Mouse (Mus musculus) neural tube, embryonic 11.5 days (tissue): ENCODE data around the gene Sema5b. TPM values are rescaled to one million over a fixed set of nuclear protein-coding genes. Genes with fewer than 3 reads are reported as not detected.

Experiments
- ATAC-seq: fragments of 200-750 bp; cut with Nextera tagmentation; 2 replicates; pipeline ENCODE4 v1.8.0; 2017; ENCODE audit warnings: moderate number of reproducible peaks, mild to moderate bottlenecking, moderate TSS enrichment, moderate library complexity; ENCODE audit not compliant: insufficient read depth, low FRiP score, low TSS enrichment
- DNase-seq: peaks from one replicate; pipeline ENCODE4 v3.0.0-alpha.2; 2015; ENCODE audit warnings: low spot score
- H3K27ac ChIP-seq: fragments of 300-500 bp; sonication (generic); 2 replicates; pipeline ENCODE4 v1.5.1; 2014; ENCODE audit warnings: low read depth, mild to moderate bottlenecking, low read length
- H3K27me3 ChIP-seq: fragments of 300-500 bp; sonication (generic); 2 replicates; pipeline ENCODE4 v1.6.1; 2014; ENCODE audit warnings: mild to moderate bottlenecking, low read length, mixed read lengths; ENCODE audit not compliant: control insufficient read depth, insufficient read depth
- H3K36me3 ChIP-seq: fragments of 300-500 bp; sonication (generic); 2 replicates; pipeline ENCODE4 v1.6.1; 2014; ENCODE audit warnings: mild to moderate bottlenecking, low read length, moderate library complexity, mixed read lengths; ENCODE audit not compliant: control insufficient read depth, insufficient read depth
- H3K4me1 ChIP-seq: fragments of 300-500 bp; sonication (generic); 2 replicates; pipeline ENCODE4 v1.6.1; 2014; ENCODE audit warnings: low read length, mixed read lengths; ENCODE audit not compliant: control insufficient read depth, insufficient read depth
- H3K4me2 ChIP-seq: fragments of 300-500 bp; sonication (generic); 2 replicates; pipeline ENCODE4 v1.6.1; 2014; ENCODE audit warnings: low read depth, mild to moderate bottlenecking, moderate library complexity
- H3K4me3 ChIP-seq: fragments of 300-500 bp; sonication (generic); 2 replicates; pipeline ENCODE4 v1.5.1; 2014; ENCODE audit warnings: low read depth, low read length
- H3K9ac ChIP-seq: fragments of 300-500 bp; sonication (generic); 2 replicates; pipeline ENCODE4 v1.6.1; 2014; ENCODE audit warnings: mild to moderate bottlenecking, low read length
- H3K9me3 ChIP-seq: fragments of 300-500 bp; sonication (generic); 2 replicates; pipeline ENCODE4 v1.6.1; 2016; ENCODE audit warnings: low read length; ENCODE audit not compliant: control insufficient read depth
- WGBS: fragments of 180-500 bp; shearing (Covaris S2); extraction: QIAGEN DNeasy Blood & Tissue Kit; methylation state at CpG from one replicate; pipeline ENCODE4 v1.1.7; 2014; 5-methylcytosine and 5-hydroxymethylcytosine counted together
- polyA plus RNA-seq: library from polyadenylated mRNA; unstranded; fragments of >200 nt; fragmentation: Nextera tagmentation; extraction: Ambion mirVana; gene quantifications from 2 replicates; pipeline ENCODE4 v1.2.1, GENCODE M21; 2014

The Sema5b gene
- polyA plus RNA-seq, 1 experiment from 2014 or later: 28.1 TPM

DNA sequence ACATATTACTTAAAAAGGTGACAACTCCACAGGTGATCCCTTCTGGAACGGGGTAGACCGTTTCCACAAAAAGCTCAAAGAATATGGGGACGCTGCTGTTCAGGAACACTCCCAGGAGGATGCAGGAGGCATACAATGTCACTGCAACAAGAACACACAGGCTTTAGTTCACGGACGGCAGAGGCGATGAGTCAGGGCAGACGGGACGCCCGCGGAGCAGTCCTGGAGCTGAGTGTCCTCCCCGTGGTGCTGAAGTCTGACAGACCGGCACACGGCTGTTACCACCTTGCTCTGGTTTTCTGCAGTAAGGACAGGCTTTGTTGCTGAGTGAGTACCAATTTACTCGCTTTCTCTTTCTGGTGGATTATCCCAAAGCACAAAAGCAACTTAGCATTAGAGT is 163.9 kb downstream of the Sema5b start:
- no peak overlapping the region for H3K9ac ChIP-seq
- no peak overlapping the region for H3K27ac ChIP-seq
- H3K9me3 ChIP-seq: no peaks in the 10 kb centered on the region
- no peaks in the 10 kb centered on the region for H3K27me3 ChIP-seq
- no peaks in the 10 kb centered on the region; the same call in 1 of the 2 replicates for H3K36me3 ChIP-seq
- H3K4me2 ChIP-seq: no peak overlapping the region
- no peak for DNase-seq
- no peak overlapping the region for H3K4me3 ChIP-seq
- ATAC-seq: no peak
- H3K4me1 ChIP-seq: no peaks in the 10 kb centered on the region
- 70% methylated on average over 14 of the region's 14 CpGs for WGBS

DNA sequence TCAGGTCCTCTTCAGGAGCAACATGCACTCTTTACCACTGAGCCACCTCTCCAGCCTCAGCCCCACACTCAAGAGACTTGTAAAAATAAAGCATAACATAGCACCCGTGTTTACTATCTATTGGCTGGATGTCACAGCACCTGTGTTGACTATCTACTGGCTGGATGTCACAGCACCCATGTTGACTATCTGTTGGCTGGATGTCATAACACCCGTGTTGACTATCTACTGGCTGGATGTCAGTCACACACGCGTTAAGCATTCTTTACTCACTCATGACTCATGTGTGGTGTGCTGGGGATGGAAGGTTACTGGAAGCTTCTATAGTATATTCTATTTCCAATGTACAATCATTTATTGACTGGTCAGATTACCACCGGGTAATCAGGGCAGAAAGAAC is 166.1 kb downstream of the Sema5b start:
- no peak overlapping the region for H3K27ac ChIP-seq
- WGBS: 92% methylated on average over 5 of the region's 5 CpGs

DNA sequence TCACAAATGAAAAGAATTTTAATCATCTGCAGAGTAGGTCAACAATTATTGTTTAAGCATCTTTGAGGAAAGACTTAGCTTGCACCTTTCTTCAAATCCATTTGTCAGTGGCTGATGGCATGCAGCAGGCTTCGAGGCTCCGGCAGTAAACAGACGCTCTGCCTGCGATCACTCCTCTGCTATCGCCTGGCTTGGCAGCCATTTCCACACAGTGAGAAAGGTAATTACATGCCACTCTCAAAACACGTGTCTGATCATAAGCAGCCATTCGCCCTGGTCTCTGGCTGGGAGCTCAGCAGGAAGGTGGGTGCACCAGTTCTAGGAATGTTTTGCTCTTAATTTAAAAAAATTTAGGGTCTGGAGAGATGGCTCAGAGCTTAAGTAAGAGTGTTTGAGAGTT is 170.1 kb downstream of the Sema5b start:
- no peak for DNase-seq
- H3K4me3 ChIP-seq: no peak overlapping the region
- 70% methylated on average over 7 of the region's 7 CpGs for WGBS

More for the DNA sequence above, 166.1 kb downstream of the Sema5b start:
- Histone ChIP-seq H3K4me1 (no peaks in the 10 kb centered on the region), H3K9ac (no peak overlapping the region), H3K27me3 (no peaks in the 10 kb centered on the region), H3K9me3 (no peaks in the 10 kb centered on the region), H3K4me3 (no peak overlapping the region), H3K4me2 (no peak overlapping the region), H3K36me3 (no peaks in the 10 kb centered on the region; the same call in 1 of the 2 replicates)
- DNase-seq: no peak
- no peak for ATAC-seq

GRCm38 (mm10) chr16:35713606-35714005 is 172.7 kb downstream of the Sema5b start:
- no peak for DNase-seq
- Histone ChIP-seq H3K27me3 (no peaks in the 10 kb centered on the region), H3K4me2 (no peak overlapping the region), H3K9me3 (0 out of 2 replicates have a peak, but pooled peaks cover 3% of the 10 kb centered on the region), H3K27ac (no peak overlapping the region), H3K9ac (no peak overlapping the region), H3K4me3 (no peak overlapping the region), H3K4me1 (0 out of 2 replicates have a peak, but pooled peaks cover 2% of the 10 kb centered on the region), H3K36me3 (peaks cover 2% of the 10 kb centered on the region; the same call in 1 of the 2 replicates)
- no peak for ATAC-seq
- WGBS: 87% methylated on average over 7 of the region's 7 CpGs

More for the DNA sequence above, 170.1 kb downstream of the Sema5b start:
- Histone ChIP-seq H3K4me1 (0 out of 2 replicates have a peak, but pooled peaks cover 2% of the 10 kb centered on the region), H3K4me2 (no peak overlapping the region), H3K9ac (no peak overlapping the region), H3K9me3 (no peaks in the 10 kb centered on the region), H3K27me3 (no peaks in the 10 kb centered on the region), H3K27ac (no peak overlapping the region), H3K36me3 (no peaks in the 10 kb centered on the region)
- ATAC-seq: no peak

Other genes starting within 250 kb of the Sema5b start
- 33.2 and 35.3 TPM in 2 replicates for gene Sec22a, start 177.2 kb upstream of the Sema5b start, polyA plus RNA-seq
- gene Pdia5, start 50.3 kb upstream of the Sema5b start, polyA plus RNA-seq: 11.4 and 14.2 TPM in 2 replicates
- 20.5 and 20.9 TPM in 2 replicates for gene Dirc2, start 228.2 kb downstream of the Sema5b start, polyA plus RNA-seq
- 23.4 and 23.8 TPM in 2 replicates for gene Hspbap1, start 229.2 kb downstream of the Sema5b start, polyA plus RNA-seq